Mouse (Mus musculus) cerebellum, postnatal 10 days (tissue): ENCODE results near the gene Trim67.

ENCODE experiments used
- DNase-seq, 2 experiments: peaks; one replicate each; pipeline ENCODE4 v3.0.0; 2021; ENCODE audit warnings: mixed read lengths in 2 of 2

Gene Trim67

DNA sequence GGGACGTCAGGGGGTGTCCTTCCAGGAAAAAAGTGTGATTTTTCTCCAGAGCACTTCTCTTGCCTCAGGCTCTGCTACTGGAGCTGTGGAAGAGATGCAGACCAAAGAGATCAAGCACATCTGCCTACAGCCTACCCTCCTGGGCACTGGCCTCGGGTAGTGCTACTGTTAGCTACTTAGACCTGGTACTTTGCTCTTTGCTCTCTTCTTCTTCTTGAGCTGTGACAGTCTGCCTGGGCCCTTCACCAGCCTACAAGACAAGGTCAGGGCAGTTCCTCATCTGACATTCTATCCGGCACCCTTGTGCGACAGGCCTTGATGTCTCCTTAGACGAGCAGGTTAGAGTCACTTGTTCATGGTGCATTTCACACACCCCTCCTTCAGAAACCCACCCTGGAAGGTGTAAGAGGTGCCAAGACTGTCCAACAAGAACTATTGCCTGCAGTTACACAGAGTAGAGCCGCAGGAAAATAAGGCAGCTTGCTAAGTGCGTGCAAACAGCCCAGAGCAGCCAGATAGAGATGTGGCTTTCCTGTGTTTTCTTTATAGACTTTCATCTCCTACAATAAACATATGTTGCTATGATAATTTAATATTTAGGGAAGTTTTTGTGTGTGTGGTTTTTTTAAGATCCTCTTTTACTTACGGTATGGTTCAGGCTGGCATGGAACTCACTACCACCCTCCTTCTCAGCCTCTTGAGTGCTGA, 3.0 kb downstream of the Trim67 start:
- no peak for DNase-seq

- DNase-seq = no peak
Measured at GRCm38 (mm10) chr8:124800542-124800941, 7.7 kb downstream of the Trim67 start.

DNA sequence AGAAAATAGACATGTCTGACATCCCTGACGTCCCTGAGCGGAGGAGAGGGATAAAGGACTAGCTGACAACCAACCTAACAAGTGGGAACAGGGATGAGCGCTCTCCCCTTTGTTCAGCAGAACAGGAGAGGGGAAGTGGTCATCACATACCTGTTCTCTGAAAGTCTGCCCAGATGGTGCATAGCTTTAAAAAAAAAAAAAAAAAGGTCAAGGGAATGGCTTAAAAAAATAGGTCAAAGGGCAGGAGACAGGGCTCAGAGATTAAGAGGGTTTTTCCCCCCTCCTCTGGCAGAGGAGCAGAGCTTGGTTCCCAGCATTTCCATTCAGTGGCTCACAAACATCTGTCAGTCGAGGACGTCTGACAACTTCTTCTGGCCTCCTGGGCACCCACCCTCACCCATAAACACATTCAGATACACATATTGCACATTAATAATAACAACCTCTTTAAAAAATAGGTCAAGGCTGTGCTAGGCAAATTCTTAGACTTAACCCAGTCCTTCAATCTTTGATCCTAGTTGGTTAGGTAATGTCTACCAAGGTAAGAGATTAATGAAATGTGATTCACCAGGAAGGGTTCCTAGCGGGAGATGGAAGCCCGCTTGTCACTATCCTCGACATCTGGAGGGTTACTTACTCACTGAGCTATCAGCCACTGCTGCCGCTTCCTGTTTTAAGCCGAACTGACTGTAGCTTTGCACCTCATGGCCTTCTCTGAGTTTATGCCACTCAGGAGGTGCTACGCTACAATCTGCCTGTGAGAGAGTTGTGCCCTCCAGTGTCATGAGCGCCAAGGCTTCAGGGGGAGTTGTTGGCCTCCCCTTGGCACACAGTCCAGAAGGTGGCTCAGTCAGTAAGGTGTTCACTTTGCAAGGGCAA, 11.2 kb downstream of the Trim67 start:
- DNase-seq = no peak

DNA sequence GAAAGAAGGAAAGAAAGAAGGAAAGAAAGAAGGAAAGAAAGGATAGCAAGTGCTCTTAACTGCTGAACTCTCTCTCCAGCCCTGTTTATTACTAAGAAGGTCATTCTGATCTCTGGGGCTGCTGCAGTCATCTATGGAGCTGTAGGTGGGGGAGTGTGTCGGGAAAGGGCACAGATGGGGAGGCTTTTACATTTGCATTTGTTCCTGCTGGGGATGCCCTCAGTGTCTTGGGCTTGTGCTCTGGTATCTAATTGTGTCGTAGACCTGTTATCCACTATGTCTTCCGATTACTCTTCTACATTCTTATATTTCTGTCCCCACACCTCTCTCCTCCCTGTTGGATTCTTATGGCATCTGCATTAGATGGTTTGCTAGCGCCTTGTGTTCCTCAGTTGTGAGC, 13.1 kb downstream of the Trim67 start:
- no peak for DNase-seq

GRCm38 (mm10) chr8:124809419-124809818, 16.5 kb downstream of the Trim67 start:
- no peak for DNase-seq

GRCm38 (mm10) chr8:124810056-124810610, 17.2 kb downstream of the Trim67 start:
- DNase-seq = peak; percentile 55 to 56

- peak; percentile 70 for DNase-seq
Measured at GRCm38 (mm10) chr8:124810689-124811394, 17.9 kb downstream of the Trim67 start.

DNA sequence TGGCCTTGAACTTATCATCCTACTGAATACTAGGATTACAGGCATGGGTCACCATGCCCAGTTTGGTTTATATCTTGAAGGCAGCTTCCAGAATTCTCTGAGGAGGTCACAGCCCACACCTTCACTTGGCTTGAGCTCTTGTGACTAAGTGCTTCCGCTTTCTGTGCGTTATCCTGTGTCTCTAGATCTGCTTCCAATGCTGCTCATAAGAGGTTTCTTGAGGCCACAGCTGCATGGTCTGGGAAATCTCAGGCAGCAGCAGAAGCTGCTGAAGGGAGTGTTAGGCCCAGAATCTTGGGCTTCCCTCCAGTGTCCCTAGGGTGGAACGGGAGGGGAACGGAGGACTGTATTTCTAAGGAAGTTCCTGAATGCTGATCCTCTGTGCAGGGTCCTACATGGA, 20.4 kb downstream of the Trim67 start:
- DNase-seq = no peak

- DNase-seq = peak; percentile 35 to 43
Measured at GRCm38 (mm10) chr8:124815870-124816269, 23.0 kb downstream of the Trim67 start.

GRCm38 (mm10) chr8:124816866-124817265, 24.0 kb downstream of the Trim67 start:
- no peak for DNase-seq

DNA sequence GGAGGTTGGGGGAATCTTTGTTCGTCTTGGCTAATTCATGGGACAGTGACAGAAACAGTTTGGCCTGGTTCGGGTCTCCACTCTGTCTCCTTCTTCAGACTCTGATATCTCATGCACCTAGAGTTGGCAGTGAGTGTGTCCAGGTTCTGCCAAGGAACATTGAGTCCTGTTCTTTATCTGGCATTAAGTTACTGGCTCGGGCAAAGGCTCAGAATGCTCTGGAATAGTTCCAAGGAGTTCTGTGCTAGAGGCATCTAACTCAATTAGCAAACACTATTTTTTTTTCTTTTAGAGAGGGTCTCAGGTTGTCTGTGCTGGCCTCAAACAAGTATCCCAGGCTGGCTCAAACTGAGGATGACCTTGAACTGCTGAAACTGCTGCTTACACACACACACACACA, 24.5 kb downstream of the Trim67 start:
- DNase-seq = no peak

DNA sequence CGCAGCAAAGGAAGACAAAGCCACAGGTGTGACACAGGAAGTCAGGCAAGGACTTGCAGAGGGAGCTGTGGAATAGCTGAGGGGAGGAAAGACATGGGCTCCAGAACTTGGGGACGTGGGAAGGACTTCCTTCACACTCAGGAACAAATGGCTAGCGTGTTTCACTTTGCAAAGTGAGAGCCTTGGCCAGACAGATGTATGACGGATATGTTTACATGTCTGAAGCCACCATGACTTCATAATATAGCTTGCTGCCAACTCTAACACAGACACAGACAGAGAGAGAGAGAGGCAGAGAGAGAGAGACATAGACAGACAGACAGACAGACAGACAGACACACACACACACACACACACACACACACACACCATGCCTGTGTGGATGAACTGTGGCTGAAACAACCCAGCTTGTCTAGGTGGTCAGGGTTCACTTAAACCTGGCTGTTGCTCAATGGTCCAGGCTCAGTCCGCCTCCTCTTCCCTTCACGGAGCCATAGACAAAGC, 26.8 kb downstream of the Trim67 start:
- DNase-seq = no peak

DNA sequence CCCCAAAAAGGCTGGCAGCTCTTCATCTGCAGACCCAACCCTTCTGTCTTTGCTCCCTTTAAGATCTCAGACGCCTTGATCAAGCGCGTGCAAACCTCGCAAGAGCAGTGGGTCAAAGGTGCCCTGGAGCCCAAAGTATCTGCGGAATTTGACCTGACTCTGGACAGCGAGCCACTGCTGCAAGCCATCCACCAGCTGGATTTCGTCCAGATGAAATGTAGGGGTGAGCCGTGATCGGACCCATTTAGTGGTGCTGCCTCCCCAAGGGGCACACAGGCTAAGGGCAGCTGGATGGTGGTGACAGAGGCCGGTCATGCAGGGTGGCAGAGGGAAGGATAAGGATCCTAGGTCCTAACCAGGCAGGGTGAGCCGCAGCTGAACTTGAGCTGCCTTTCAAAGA, 27.2 kb downstream of the Trim67 start:
- no peak for DNase-seq

- DNase-seq = no peak
Measured at GRCm38 (mm10) chr8:124823497-124823896, 30.6 kb downstream of the Trim67 start.

- DNase-seq = peak; percentile 42 to 57
Measured at GRCm38 (mm10) chr8:124826658-124827057, 33.8 kb downstream of the Trim67 start.

DNA sequence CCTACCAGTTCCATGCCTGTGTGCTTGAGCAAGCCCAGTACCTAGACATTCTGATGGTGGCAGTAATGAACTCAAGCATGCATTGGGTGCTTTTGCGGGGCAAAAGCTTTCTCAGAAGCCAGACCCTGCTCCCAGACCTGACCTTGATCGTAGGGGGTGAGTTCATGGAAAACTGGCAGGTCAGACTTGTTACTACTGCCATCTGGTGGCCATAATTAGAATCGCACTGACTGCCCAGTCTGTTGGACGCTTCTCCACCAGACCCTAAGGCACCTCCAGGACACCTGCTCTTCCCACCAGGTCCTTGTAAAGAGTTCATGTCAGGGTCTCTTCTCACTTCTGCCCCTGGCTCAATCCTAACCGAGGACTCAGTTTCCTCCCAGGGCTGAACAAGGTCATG, 34.5 kb downstream of the Trim67 start:
- peak; percentile 84 to 88 for DNase-seq

- DNase-seq = peak; percentile 57 to 70
Measured at GRCm38 (mm10) chr8:124828561-124829240, 35.8 kb downstream of the Trim67 start.

- DNase-seq = no peak
Measured at GRCm38 (mm10) chr8:124830050-124830449, 37.2 kb downstream of the Trim67 start.

DNA sequence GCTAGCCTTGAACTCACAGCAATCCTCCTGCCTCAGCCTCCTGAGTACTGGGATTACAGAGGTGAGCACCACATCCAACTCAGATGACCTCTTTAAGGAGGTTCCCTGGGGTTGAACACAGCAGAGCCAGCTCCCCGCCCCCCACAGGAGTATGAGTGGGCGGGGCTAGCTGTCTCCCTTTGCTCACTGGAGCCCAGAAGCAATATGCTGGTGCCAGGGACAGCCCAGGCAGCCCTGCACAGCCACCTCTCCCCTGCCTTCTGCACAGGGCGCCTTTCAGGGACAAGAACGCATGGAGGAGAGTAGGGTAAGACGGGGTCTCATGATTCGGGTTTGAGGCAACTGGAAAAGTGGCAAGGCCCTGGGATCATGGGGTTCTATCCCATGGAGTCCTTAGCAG, 38.6 kb downstream of the Trim67 start:
- no peak for DNase-seq

- DNase-seq = no peak
Measured at GRCm38 (mm10) chr8:124831941-124832340, 39.0 kb downstream of the Trim67 start.

- DNase-seq = no peak
Measured at GRCm38 (mm10) chr8:124833430-124834205, 40.7 kb downstream of the Trim67 start.
